Mouse (Mus musculus) stomach, embryonic 14.5 days (tissue): Measurements from ENCODE around the gene Sult2b1. TPM values are rescaled to one million over a fixed set of nuclear protein-coding genes. Genes with fewer than 3 reads are reported as not detected.

Experiments
- ATAC-seq: fragments of 200-750 bp; cut with Nextera tagmentation; 2 replicates; pipeline ENCODE4 v1.8.0; 2017; ENCODE audit warnings: low read depth, moderate TSS enrichment; ENCODE audit not compliant: insufficient number of reproducible peaks, insufficient read depth, low FRiP score
- H3K27ac ChIP-seq: fragments of 300-500 bp; sonication (generic); 2 replicates; pipeline ENCODE4 v1.5.1; 2014; ENCODE audit warnings: mild to moderate bottlenecking, low read length, moderate library complexity, mixed read lengths
- H3K27me3 ChIP-seq: fragments of 300-500 bp; sonication (generic); 2 replicates; pipeline ENCODE4 v1.6.1; 2014; ENCODE audit warnings: low read length, control low read depth, mixed read lengths; ENCODE audit not compliant: control insufficient read depth, insufficient read depth
- H3K36me3 ChIP-seq: fragments of 300-500 bp; sonication (generic); 2 replicates; pipeline ENCODE4 v1.6.1; 2014; ENCODE audit warnings: mild to moderate bottlenecking, control low read depth, low read length, moderate library complexity, mixed read lengths; ENCODE audit not compliant: control insufficient read depth, insufficient read depth
- H3K4me1 ChIP-seq: fragments of 300-500 bp; sonication (generic); 2 replicates; pipeline ENCODE4 v1.6.1; 2014; ENCODE audit warnings: low read length, control low read depth, mixed read lengths; ENCODE audit not compliant: control insufficient read depth, insufficient read depth
- H3K4me2 ChIP-seq: fragments of 300-500 bp; sonication (generic); replicated peaks from 2 replicates; pipeline ENCODE4 v1.6.1; 2014; ENCODE audit warnings: low read depth, low read length, control low read depth
- H3K4me3 ChIP-seq: fragments of 300-500 bp; sonication (generic); 2 replicates; pipeline ENCODE4 v1.5.1; 2014; ENCODE audit warnings: low read depth, low read length, control low read depth
- H3K9ac ChIP-seq: fragments of 300-500 bp; sonication (generic); replicated peaks from 2 replicates; pipeline ENCODE4 v1.6.1; 2014; ENCODE audit warnings: low read depth, mild to moderate bottlenecking, control low read depth, low read length, moderate library complexity, mixed read lengths
- H3K9me3 ChIP-seq: fragments of 300-500 bp; sonication (generic); 2 replicates; pipeline ENCODE4 v1.6.1; 2016; ENCODE audit warnings: low read depth, low read length, control low read depth; ENCODE audit not compliant: control insufficient read depth
- WGBS: fragments of 180-500 bp; shearing (Covaris S2); extraction: QIAGEN DNeasy Blood & Tissue Kit; methylation state at CpG from one replicate; pipeline ENCODE4 v1.1.7; 2014; 5-methylcytosine and 5-hydroxymethylcytosine counted together
- polyA plus RNA-seq: library from polyadenylated mRNA; unstranded; fragments of >200 nt; fragmentation: Nextera tagmentation; extraction: Ambion mirVana; gene quantifications from 2 replicates; pipeline ENCODE4 v1.2.1, GENCODE M21; 2014

Sult2b1 gene
- polyA plus RNA-seq, 1 experiment from 2014 or later: 3.6 TPM

- Histone ChIP-seq H3K4me1 (peaks cover 11% of the 10 kb centered on the region), H3K27ac (no peak overlapping the region), H3K36me3 (no peaks in the 10 kb centered on the region), H3K4me3 (no peak overlapping the region), H3K9me3 (no peaks in the 10 kb centered on the region), H3K9ac (no peak overlapping the region), H3K27me3 (no peaks in the 10 kb centered on the region), H3K4me2 (no peak overlapping the region)
- 80% methylated on average over 5 of the region's 5 CpGs for WGBS
- no peak for ATAC-seq
These were observed 51.0 kb downstream of the Sult2b1 start for GRCm38 (mm10) chr7:45733477-45733876.

GRCm38 (mm10) chr7:45730727-45731431 lies 53.6 kb downstream of the Sult2b1 start:
- peaks cover 11% of the 10 kb centered on the region for H3K4me1 ChIP-seq
- peak; percentile 16; the same call in 1 of the 2 replicates for ATAC-seq
- no peak overlapping the region for H3K4me2 ChIP-seq
- no peak overlapping the region for H3K9ac ChIP-seq
- H3K4me3 ChIP-seq: no peak overlapping the region
- 15% methylated on average over 16 of the region's 16 CpGs for WGBS
- H3K36me3 ChIP-seq: peaks cover 7% of the 10 kb centered on the region; the same call in 1 of the 2 replicates
- no peaks in the 10 kb centered on the region for H3K9me3 ChIP-seq
- peak overlapping the region; percentile 44; the same call in 1 of the 2 replicates for H3K27ac ChIP-seq
- H3K27me3 ChIP-seq: no peaks in the 10 kb centered on the region

- Histone ChIP-seq H3K27me3 (no peaks in the 10 kb centered on the region), H3K4me3 (no peak overlapping the region), H3K4me1 (peaks cover 11% of the 10 kb centered on the region), H3K36me3 (peaks cover 28% of the 10 kb centered on the region), H3K9ac (no peak overlapping the region), H3K9me3 (no peaks in the 10 kb centered on the region), H3K27ac (peak overlapping the region; percentile 56; the same call in 1 of the 2 replicates), H3K4me2 (no peak overlapping the region)
- 75% methylated on average over 3 of the region's 3 CpGs for WGBS
- peak; percentile 59 for ATAC-seq
These were observed 56.8 kb downstream of the Sult2b1 start for GRCm38 (mm10) chr7:45727625-45728024.

GRCm38 (mm10) chr7:45726419-45726818 lies 58.0 kb downstream of the Sult2b1 start:
- H3K9ac ChIP-seq: no peak overlapping the region

GRCm38 (mm10) chr7:45725713-45726112 lies 58.8 kb downstream of the Sult2b1 start, which contains the start of gene Spaca4:
TSS of gene Spaca4 (minus strand) at chr7:45725813.
- no peak within 1 kb of the TSS for H3K4me2 ChIP-seq
- 88% methylated on average over 11 of the region's 11 CpGs for WGBS
- H3K36me3 ChIP-seq: peaks cover 36% of the 10 kb centered on the region
- H3K9ac ChIP-seq: no peak within 1 kb of the TSS
- peaks cover 5% of the 10 kb centered on the region for H3K4me1 ChIP-seq
- no peaks in the 10 kb centered on the region for H3K9me3 ChIP-seq
- no peak within 1 kb of the TSS for H3K4me3 ChIP-seq
- H3K27me3 ChIP-seq: no peaks in the 10 kb centered on the region
- no peak for ATAC-seq
- H3K27ac ChIP-seq: peak within 1 kb of the TSS; percentile 56; the same call in 1 of the 2 replicates

More at GRCm38 (mm10) chr7:45726419-45726818, 58.0 kb downstream of the Sult2b1 start:
- Histone ChIP-seq H3K9me3 (no peaks in the 10 kb centered on the region), H3K27ac (peak overlapping the region; percentile 56; the same call in 1 of the 2 replicates), H3K36me3 (peaks cover 31% of the 10 kb centered on the region), H3K4me1 (peaks cover 11% of the 10 kb centered on the region), H3K4me2 (no peak overlapping the region), H3K4me3 (no peak overlapping the region), H3K27me3 (no peaks in the 10 kb centered on the region)
- 91% methylated on average over 10 of the region's 10 CpGs for WGBS
- no peak for ATAC-seq

- no peaks in the 10 kb centered on the region for H3K27me3 ChIP-seq
- H3K36me3 ChIP-seq: peaks cover 41% of the 10 kb centered on the region
- no peak for ATAC-seq
- no peak overlapping the region for H3K9ac ChIP-seq
- no peaks in the 10 kb centered on the region for H3K9me3 ChIP-seq
- no peak overlapping the region for H3K4me3 ChIP-seq
- 88% methylated on average over 9 of the region's 9 CpGs for WGBS
- no peaks in the 10 kb centered on the region for H3K4me1 ChIP-seq
- no peak overlapping the region for H3K4me2 ChIP-seq
- H3K27ac ChIP-seq: no peak overlapping the region
These were observed 59.3 kb downstream of the Sult2b1 start for GRCm38 (mm10) chr7:45725151-45725550.

GRCm38 (mm10) chr7:45723781-45724180 lies 60.7 kb downstream of the Sult2b1 start:
- Histone ChIP-seq H3K9me3 (no peaks in the 10 kb centered on the region), H3K9ac (no peak overlapping the region), H3K4me3 (no peak overlapping the region), H3K27ac (no peak overlapping the region), H3K27me3 (no peaks in the 10 kb centered on the region), H3K4me1 (peaks cover 12% of the 10 kb centered on the region), H3K36me3 (peaks cover 48% of the 10 kb centered on the region), H3K4me2 (no peak overlapping the region)
- ATAC-seq: no peak
- WGBS: 92% methylated on average over 14 of the region's 14 CpGs

GRCm38 (mm10) chr7:45723301-45723700 lies 61.2 kb downstream of the Sult2b1 start:
- H3K9me3 ChIP-seq: no peaks in the 10 kb centered on the region
- H3K27ac ChIP-seq: no peak overlapping the region
- H3K4me1 ChIP-seq: peaks cover 12% of the 10 kb centered on the region
- H3K4me3 ChIP-seq: no peak overlapping the region
- WGBS: 77% methylated on average over 4 of the region's 4 CpGs
- no peak for ATAC-seq
- H3K27me3 ChIP-seq: no peaks in the 10 kb centered on the region
- H3K4me2 ChIP-seq: no peak overlapping the region
- no peak overlapping the region for H3K9ac ChIP-seq
- H3K36me3 ChIP-seq: peaks cover 48% of the 10 kb centered on the region
